Mouse (Mus musculus) liver, embryonic 14.5 days (tissue): ENCODE measurements around the gene Gtf3c2.

Experiments used
- CTCF ChIP-seq: IDR thresholded peaks from 2 replicates; pipeline ENCODE4 v1.5.1; 2016; ENCODE audit warnings: antibody characterized with exemption, low read depth, control low read depth
- EP300 ChIP-seq: IDR thresholded peaks from 2 replicates; pipeline ENCODE4 v1.6.1; 2016; ENCODE audit warnings: antibody characterized with exemption, low read depth

DNA sequence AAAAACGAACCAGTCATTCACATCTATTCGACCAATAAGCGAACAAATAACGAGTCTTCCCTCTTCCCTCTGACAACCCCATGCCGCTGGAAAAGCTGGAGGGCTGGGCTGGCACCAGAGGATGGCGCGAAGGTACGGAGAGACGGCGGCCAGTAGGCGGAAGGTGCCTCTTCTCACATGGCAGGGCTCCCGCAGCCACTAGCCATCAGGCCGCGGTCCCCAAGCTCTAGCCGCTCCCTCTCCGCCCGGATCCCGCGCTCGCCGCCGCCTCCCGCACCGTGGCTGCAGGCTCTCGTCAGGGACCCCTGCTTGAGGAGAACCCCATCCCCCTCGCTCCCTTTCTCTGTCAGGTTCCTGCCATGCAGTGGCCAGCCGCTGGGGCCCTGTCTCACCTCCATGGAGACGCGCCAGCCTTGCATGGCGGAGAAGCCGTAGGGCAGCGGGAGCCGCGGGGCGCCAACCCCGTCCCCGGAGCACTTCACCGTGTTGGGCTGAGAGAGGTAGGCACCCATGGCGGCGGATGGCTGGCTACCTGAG is 40.0 kb upstream of the Gtf3c2 start:
- TF ChIP-seq CTCF, result peak; percentile 36
- no peak for TF ChIP-seq EP300
